Mouse (Mus musculus): Measurements from ENCODE around the gene Dmkn. TPM values are rescaled to one million over a fixed set of nuclear protein-coding genes. Genes with fewer than 3 reads are reported as not detected.
A peak's percentile ranks its signal among the peaks of the same experiment; 100 is the strongest.
"Not testable (repeated sequence)": the region's sequence is repeated elsewhere in the genome, so short reads cannot be mapped to it uniquely, and the experiment has no call there.

Dmkn gene
- polyA plus RNA-seq (2016; fragmentation: Nextera tagmentation; extraction: Ambion mirVana): 0.24 and 0.38 TPM in 2 replicates

- H3K9me3 ChIP-seq: no peaks in the 10 kb centered on the region
- no peak within 1 kb of the TSS for H3K4me2 ChIP-seq (replicated peaks)
- no peaks in the 10 kb centered on the region for H3K4me1 ChIP-seq
- H3K4me3 ChIP-seq: no peak within 1 kb of the TSS
- H3K9ac ChIP-seq: no peak within 1 kb of the TSS
- 44% methylated on average over 5 of the region's 5 CpGs for WGBS
- no peaks in the 10 kb centered on the region for H3K36me3 ChIP-seq
- no peak within 1 kb of the TSS for H3K27ac ChIP-seq
- no peaks in the 10 kb centered on the region for H3K27me3 ChIP-seq (replicated peaks)
- no peak for ATAC-seq (ENCODE audit: low FRiP score, low read depth)
Measured at GRCm38 (mm10) chr7:30763456-30763855, at the start of gene Dmkn. TSS of gene Dmkn (plus strand) at chr7:30763756.

GRCm38 (mm10) chr7:30717006-30717715, 46.4 kb upstream of the Dmkn start:
- ATAC-seq (ENCODE audit: low FRiP score, low read depth): peak; percentile 85
- H3K4me1 ChIP-seq: peaks cover 5% of the 10 kb centered on the region; the same call in 1 of the 2 replicates
- peak overlapping the region; percentile 25 for H3K4me3 ChIP-seq
- H3K36me3 ChIP-seq: no peaks in the 10 kb centered on the region
- H3K27me3 ChIP-seq (replicated peaks): peaks cover 29% of the 10 kb centered on the region; the same call in 1 of the 2 replicates
- H3K9me3 ChIP-seq: no peaks in the 10 kb centered on the region
- 3% methylated on average over 43 of the region's 43 CpGs for WGBS
- no peak overlapping the region for H3K9ac ChIP-seq
- H3K27ac ChIP-seq: no peak overlapping the region
- H3K4me2 ChIP-seq (replicated peaks): peak overlapping the region; percentile 59

DNA sequence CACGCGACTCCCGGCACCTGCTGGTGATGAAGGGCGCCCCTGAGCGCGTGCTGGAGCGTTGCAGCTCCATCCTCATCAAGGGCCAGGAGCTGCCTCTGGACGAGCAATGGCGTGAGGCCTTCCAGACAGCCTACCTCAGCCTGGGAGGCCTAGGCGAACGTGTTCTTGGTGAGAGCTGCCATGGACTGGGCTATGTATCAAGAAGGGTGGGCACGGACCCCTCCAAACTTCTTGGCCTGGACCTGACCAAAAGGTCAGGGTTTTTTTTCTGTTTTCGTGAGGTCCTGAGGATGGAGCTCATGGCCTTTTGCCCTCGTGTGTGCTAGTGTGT, 45.9 kb upstream of the Dmkn start:
- H3K4me2 ChIP-seq (replicated peaks): peak overlapping the region; percentile 59
- H3K9me3 ChIP-seq: no peaks in the 10 kb centered on the region
- no peaks in the 10 kb centered on the region for H3K36me3 ChIP-seq
- H3K27me3 ChIP-seq (replicated peaks): peaks cover 29% of the 10 kb centered on the region; the same call in 1 of the 2 replicates
- no peak overlapping the region for H3K9ac ChIP-seq
- ATAC-seq (ENCODE audit: low FRiP score, low read depth): peak; percentile 42
- peaks cover 5% of the 10 kb centered on the region; the same call in 1 of the 2 replicates for H3K4me1 ChIP-seq
- H3K27ac ChIP-seq: no peak overlapping the region
- 9% methylated on average over 14 of the region's 14 CpGs for WGBS
- H3K4me3 ChIP-seq: peak overlapping the region; percentile 20

DNA sequence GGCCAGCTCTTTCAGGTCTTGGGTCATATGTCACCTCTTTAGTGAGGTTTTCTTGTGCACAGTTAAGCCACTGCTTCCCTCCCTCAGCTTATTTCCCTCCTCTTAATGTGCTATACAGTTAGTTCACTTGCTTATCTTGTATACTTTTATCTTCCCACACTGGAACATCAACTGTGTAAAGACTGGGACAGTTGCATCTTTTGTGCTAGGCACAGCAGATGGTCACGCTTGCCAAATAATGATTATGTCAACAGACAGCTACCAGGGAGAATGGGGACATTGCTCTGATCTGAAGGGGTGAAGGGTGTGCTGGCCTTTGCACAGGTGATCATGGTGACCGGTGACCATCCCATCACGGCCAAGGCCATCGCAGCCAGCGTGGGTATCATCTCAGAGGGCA, 43.9 kb upstream of the Dmkn start:
- WGBS: 90% methylated on average over 5 of the region's 5 CpGs
- no peak overlapping the region for H3K9ac ChIP-seq
- ATAC-seq (ENCODE audit: low FRiP score, low read depth): no peak

GRCm38 (mm10) chr7:30721286-30721685, 42.3 kb upstream of the Dmkn start:
- no peak for ATAC-seq (ENCODE audit: low FRiP score, low read depth)
- Histone ChIP-seq H3K9ac (no peak overlapping the region), H3K36me3 (peaks cover 3% of the 10 kb centered on the region; the same call in 1 of the 2 replicates), H3K27ac (no peak overlapping the region), H3K27me3 (replicated peaks) (peaks cover 25% of the 10 kb centered on the region; the same call in 1 of the 2 replicates), H3K9me3 (no peaks in the 10 kb centered on the region), H3K4me3 (no peak overlapping the region), H3K4me1 (peaks cover 5% of the 10 kb centered on the region; the same call in 1 of the 2 replicates), H3K4me2 (replicated peaks) (no peak overlapping the region)
- WGBS: 65% methylated on average over 7 of the region's 7 CpGs

More for the DNA sequence above, 43.9 kb upstream of the Dmkn start:
- Histone ChIP-seq H3K4me1 (peaks cover 5% of the 10 kb centered on the region; the same call in 1 of the 2 replicates), H3K4me2 (replicated peaks) (no peak overlapping the region), H3K4me3 (no peak overlapping the region), H3K27ac (no peak overlapping the region), H3K36me3 (no peaks in the 10 kb centered on the region), H3K27me3 (replicated peaks) (peaks cover 29% of the 10 kb centered on the region; the same call in 1 of the 2 replicates), H3K9me3 (no peaks in the 10 kb centered on the region)

DNA sequence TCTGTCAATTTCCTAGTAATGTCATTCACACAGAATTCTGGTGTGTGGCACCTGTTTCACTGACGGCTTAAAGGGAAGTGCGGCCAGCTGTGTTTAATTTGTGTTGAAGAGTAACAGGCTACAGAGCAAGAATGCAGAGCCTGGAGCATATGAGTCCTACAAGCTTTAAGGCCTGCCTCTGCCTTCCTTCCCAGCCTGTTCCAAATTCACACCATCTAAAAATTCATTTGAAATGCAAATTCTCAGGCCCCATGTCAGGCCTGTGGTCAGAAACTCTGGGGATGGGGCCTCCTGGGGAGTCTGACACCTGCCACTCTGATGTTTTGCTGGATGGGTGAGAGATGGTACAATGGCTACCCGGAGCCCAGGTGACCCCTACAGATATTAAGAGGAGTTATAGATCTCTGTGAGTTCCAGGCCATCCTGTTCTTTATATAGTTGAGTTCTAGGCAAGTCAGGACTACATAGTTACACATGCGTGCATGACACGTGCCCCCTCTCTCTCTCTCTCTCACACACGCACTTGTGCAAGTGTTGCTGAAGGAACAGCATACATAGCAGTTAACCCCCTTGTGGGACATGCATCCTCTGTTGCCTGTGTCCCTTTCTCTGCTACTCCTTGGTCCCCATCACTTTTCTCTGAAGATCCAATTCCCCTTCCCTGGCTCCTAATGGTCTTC, 40.1 kb upstream of the Dmkn start:
- 0 out of 2 replicates have a peak, but pooled peaks cover 5% of the 10 kb centered on the region for H3K27me3 ChIP-seq (replicated peaks)
- no peak for ATAC-seq (ENCODE audit: low FRiP score, low read depth)
- H3K27ac ChIP-seq: no peak overlapping the region
- no peak overlapping the region for H3K4me3 ChIP-seq
- H3K9me3 ChIP-seq: no peaks in the 10 kb centered on the region
- 78% methylated on average over 6 of the region's 6 CpGs for WGBS
- H3K36me3 ChIP-seq: peaks cover 3% of the 10 kb centered on the region; the same call in 1 of the 2 replicates
- H3K4me2 ChIP-seq (replicated peaks): no peak overlapping the region
- no peak overlapping the region for H3K9ac ChIP-seq
- peaks cover 5% of the 10 kb centered on the region for H3K4me1 ChIP-seq

DNA sequence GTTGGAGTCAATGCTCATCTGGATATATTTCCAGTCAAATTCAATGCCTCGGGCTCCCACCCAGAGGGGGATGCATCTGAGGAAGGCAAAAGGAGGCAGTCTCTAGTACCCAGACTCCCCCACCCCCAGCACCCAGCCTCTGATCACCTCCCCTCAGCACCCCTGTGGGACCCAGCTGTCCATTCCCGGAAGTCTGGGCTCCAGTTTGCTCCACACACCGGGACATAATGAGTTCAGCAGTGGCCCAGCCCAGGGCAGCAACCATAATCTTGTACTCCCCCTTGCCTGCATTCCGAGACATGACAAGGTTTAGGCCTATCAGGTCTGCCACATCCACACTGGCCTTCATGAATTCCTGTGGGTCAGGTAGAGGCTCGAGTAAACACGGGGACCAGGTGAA, 35.3 kb upstream of the Dmkn start:
- no peak overlapping the region for H3K4me3 ChIP-seq
- peaks cover 14% of the 10 kb centered on the region for H3K36me3 ChIP-seq
- H3K4me1 ChIP-seq: peaks cover 16% of the 10 kb centered on the region
- 92% methylated on average over 6 of the region's 6 CpGs for WGBS
- H3K27ac ChIP-seq: no peak overlapping the region
- H3K9ac ChIP-seq: peak overlapping the region; percentile 77
- H3K4me2 ChIP-seq (replicated peaks): peak overlapping the region; percentile 62
- no peaks in the 10 kb centered on the region for H3K9me3 ChIP-seq
- no peak for ATAC-seq (ENCODE audit: low FRiP score, low read depth)
- H3K27me3 ChIP-seq (replicated peaks): no peaks in the 10 kb centered on the region

DNA sequence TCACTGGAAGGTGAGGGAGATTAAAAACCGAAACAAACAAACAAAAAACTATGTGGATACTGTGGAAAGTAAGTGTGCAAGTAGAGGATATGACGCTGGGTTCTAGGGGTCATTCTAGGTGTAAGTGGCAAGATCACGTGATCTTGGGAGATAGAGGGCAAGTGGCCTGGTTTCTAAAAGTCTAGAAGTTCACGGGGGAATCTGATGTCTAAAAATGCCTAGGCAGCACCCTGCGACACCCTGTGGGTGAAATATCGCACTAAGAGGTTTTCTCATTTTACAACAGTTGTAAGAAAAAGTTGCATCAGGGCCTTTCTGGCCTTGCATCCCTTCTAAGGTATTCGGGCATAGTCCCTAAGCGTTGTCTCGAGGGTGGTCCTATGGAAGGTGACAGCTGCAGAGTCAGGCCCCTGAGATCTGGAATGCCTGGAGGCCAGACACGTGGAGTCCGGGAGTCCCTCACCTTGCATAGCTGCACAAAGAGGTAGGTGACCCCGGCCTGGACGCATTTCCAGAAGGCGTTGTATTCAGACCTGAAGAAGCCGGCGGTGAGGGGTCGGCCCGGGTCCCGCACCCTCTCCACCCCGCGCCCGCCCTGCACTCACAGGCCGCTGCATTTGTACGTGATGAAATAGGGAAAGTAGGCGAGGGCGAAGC, 34.7 kb upstream of the Dmkn start:
- H3K27me3 ChIP-seq (replicated peaks): no peaks in the 10 kb centered on the region
- no peaks in the 10 kb centered on the region for H3K9me3 ChIP-seq
- ATAC-seq (ENCODE audit: low FRiP score, low read depth): peak; percentile 39
- H3K4me3 ChIP-seq: peak overlapping the region; percentile 64
- H3K4me1 ChIP-seq: peaks cover 16% of the 10 kb centered on the region
- H3K27ac ChIP-seq: 0 out of 2 replicates have a peak overlapping the region, but pooled peaks have one; percentile 15
- WGBS: 8% methylated on average over 26 of the region's 26 CpGs
- peaks cover 20% of the 10 kb centered on the region for H3K36me3 ChIP-seq
- peak overlapping the region; percentile 77 for H3K9ac ChIP-seq
- H3K4me2 ChIP-seq (replicated peaks): peak overlapping the region; percentile 62

GRCm38 (mm10) chr7:30729396-30730063, 34.0 kb upstream of the Dmkn start, which contains the start of gene Tmem147:
TSS of gene Tmem147 (minus strand) at chr7:30729540.
- Histone ChIP-seq H3K4me2 (replicated peaks) (peak within 1 kb of the TSS; percentile 62), H3K4me1 (peaks cover 16% of the 10 kb centered on the region), H3K4me3 (peak within 1 kb of the TSS; percentile 64), H3K27me3 (replicated peaks) (no peaks in the 10 kb centered on the region), H3K9me3 (no peaks in the 10 kb centered on the region), H3K9ac (peak within 1 kb of the TSS; percentile 77), H3K36me3 (peaks cover 24% of the 10 kb centered on the region), H3K27ac (peak within 1 kb of the TSS; percentile 83)
- under 1% methylated on average over 60 of the region's 60 CpGs for WGBS
- ATAC-seq (ENCODE audit: low FRiP score, low read depth): peak; percentile 98

DNA sequence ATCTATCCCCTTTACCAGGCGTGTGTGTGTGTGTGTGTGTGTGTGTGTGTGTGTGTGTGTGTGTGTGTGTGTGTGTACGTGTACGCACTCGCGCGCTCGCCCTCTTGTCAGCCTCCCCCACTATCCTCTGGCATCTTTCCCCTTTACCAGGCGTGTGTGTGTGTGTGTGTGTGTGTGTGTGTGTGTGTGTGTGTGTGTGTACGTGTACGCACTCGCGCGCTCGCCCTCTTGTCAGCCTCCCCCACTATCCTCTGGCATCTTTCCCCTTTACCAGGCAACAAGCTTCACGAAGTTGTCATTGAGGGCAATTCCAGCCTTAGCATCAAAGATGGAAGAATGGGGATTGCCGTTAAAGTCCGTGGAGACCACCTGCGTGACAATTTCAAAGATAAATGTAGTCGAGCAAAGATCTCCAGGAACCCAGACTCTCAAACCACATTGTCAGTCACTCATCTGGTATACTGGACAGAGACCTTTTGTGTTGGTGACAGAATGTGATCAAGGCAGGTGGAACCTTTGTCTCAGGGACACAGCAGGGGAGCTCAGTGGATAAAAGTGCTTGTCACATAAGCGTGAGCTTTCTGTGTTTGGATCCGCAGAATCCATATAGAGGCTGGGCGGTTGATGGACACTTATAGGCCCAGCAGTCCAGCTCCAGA, 33.4 kb upstream of the Dmkn start:
- Histone ChIP-seq H3K4me3 (peak overlapping the region; percentile 64), H3K27ac (peak overlapping the region; percentile 83), H3K9ac (peak overlapping the region; percentile 77), H3K4me2 (replicated peaks) (peak overlapping the region; percentile 62), H3K36me3 (peaks cover 29% of the 10 kb centered on the region), H3K4me1 (peaks cover 16% of the 10 kb centered on the region)
- not testable (repeated sequence) for ATAC-seq (ENCODE audit: low FRiP score, low read depth); H3K9me3 ChIP-seq; H3K27me3 ChIP-seq (replicated peaks)
- WGBS: 20% methylated on average over 20 of the region's 22 CpGs

- 90% methylated on average over 3 of the region's 3 CpGs for WGBS
- no peaks in the 10 kb centered on the region for H3K9me3 ChIP-seq
- no peak overlapping the region for H3K9ac ChIP-seq
- no peak for ATAC-seq (ENCODE audit: low FRiP score, low read depth)
- H3K27ac ChIP-seq: no peak overlapping the region
- H3K36me3 ChIP-seq: peaks cover 69% of the 10 kb centered on the region
- H3K4me1 ChIP-seq: no peaks in the 10 kb centered on the region
- no peak overlapping the region for H3K4me2 ChIP-seq (replicated peaks)
- no peaks in the 10 kb centered on the region for H3K27me3 ChIP-seq (replicated peaks)
- no peak overlapping the region for H3K4me3 ChIP-seq
Measured at GRCm38 (mm10) chr7:30736211-30736610, 27.3 kb upstream of the Dmkn start.
